Mouse (Mus musculus) megakaryocyte, embryonic 14.5 days (primary cell): ENCODE results near the gene Ereg.

Experiments used
- FLI1 ChIP-seq: IDR thresholded peaks from 2 replicates; pipeline ENCODE4 v1.6.1; 2012; ENCODE audit warnings: low read length, inconsistent platforms, mixed read lengths
- GATA1 ChIP-seq: IDR thresholded peaks from 3 replicates; pipeline ENCODE4 v1.6.1; 2012; ENCODE audit warnings: mixed read lengths, low read length, inconsistent platforms, borderline replicate concordance

DNA sequence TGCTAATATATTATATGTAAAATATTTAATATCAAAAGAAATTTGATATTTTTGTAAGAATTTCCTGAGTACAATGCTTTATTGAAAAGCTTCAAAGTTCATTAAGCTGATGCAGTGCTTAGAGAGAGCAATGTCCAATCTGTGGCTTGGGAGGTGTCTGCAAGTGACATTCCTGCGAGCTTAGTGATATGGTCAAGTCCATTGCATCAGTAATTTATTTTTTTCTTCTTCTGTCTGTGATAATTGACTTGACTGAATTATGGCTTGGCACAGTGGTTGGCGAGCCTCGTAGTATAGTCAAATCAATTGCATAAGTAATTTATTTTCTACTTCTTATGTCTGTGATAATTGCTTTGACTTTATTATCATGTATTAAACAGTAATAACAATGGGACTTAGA, 15.9 kb downstream of the Ereg start:
- TF ChIP-seq GATA1 = no peak
- no peak for TF ChIP-seq FLI1
